Mouse (Mus musculus): Measurements from ENCODE around the gene Kif16b.

DNA sequence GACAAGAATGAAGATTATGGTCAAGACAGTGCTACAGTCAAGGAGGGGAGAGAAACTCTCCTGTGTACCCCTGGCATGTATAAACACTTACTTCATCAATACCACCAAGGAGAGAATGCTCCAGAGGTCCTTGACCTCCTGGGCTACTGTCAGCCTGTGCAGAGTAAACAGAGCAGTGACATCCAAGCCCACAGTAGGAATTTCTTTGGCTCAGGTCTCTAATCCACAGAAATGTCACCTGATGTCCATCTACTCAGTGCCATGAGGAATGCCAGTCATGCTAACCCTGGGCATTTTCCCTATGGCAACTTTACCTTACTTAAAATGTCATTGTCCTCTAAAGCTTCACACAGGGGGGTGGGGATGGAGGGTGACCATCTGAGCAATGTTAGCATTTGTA lies 281.4 kb downstream of the Kif16b start:
- TF ChIP-seq CTCF (IDR thresholded peaks at IDR 0.05; ENCODE audit: low read depth, low read length) (no peak), TAL1 (conservative IDR thresholded peaks at IDR 0.05; ENCODE audit: low read depth, low read length) (no peak), GATA1 (IDR thresholded peaks at IDR 0.05; ENCODE audit: borderline replicate concordance, low read length) (no peak), GATA2 (IDR thresholded peaks at IDR 0.05; ENCODE audit: borderline replicate concordance, low read depth, low read length) (no peak)

All from G1E (cell line).